Mouse (Mus musculus): ENCODE data around the gene Gria1.

GRCm38 (mm10) chr11:57007790-57008189 lies 3.4 kb upstream of the Gria1 start:
- TF ChIP-seq CTCF (IDR thresholded peaks at IDR 0.05; ENCODE audit: low read depth) (no peak), EP300 (IDR thresholded peaks at IDR 0.05; ENCODE audit: low read depth) (peak; percentile 59)

Data from heart, postnatal 0 days (tissue).